Mouse (Mus musculus) bone marrow, adult 2 months (tissue): ENCODE measurements around the gene Zfp821.
A peak's percentile ranks its signal among the peaks of the same experiment; 100 is the strongest.

Experiments used
- CTCF ChIP-seq: fragments of 200-500 bp; IDR thresholded peaks from 2 replicates; pipeline ENCODE4 v1.5.1; 2011; ENCODE audit warnings: low read length, control low read depth; ENCODE audit not compliant: control insufficient read depth, insufficient read depth
- POLR2A ChIP-seq: fragments of 200-500 bp; IDR thresholded peaks from 2 replicates; pipeline ENCODE4 v1.6.1; 2011; ENCODE audit warnings: low read depth, mild to moderate bottlenecking, control low read depth, low read length, borderline replicate concordance; ENCODE audit not compliant: control insufficient read depth

GRCm38 (mm10) chr8:109691769-109692168, 13.6 kb upstream of the Zfp821 start:
- TF ChIP-seq CTCF (peak; percentile 18; the same call in 1 of the 2 replicates), POLR2A (no peak)
